Mouse (Mus musculus) cortical plate, adult 2 months (tissue): ENCODE measurements at regions not wholly inside any gene's neighbourhood (a gene's known extent, or its start where the extent isn't known, plus 50 kb on each side); places are given as distances from the start of the nearest gene placed in this dataset.

ENCODE experiments used
- CTCF ChIP-seq: fragments of 200-500 bp; IDR thresholded peaks from 2 replicates; pipeline ENCODE4 v1.5.1; 2011; ENCODE audit warnings: mild to moderate bottlenecking, control low read depth, low read length; ENCODE audit not compliant: insufficient read depth; ENCODE audit errors: extremely low read depth
- POLR2A ChIP-seq: fragments of 200-500 bp; IDR thresholded peaks from 2 replicates; pipeline ENCODE4 v1.6.1; 2011; ENCODE audit warnings: mild to moderate bottlenecking, low read length, control low read depth; ENCODE audit not compliant: insufficient read depth; ENCODE audit errors: extremely low read depth

- TF ChIP-seq CTCF (no peak), POLR2A (no peak)
Measured at GRCm38 (mm10) chr4:35402376-35403133, 176.6 kb upstream of the C9orf72 start.
